Mouse (Mus musculus) heart, postnatal 10 days (tissue): ENCODE measurements around the gene Tas2r135. TPM values are rescaled to one million over a fixed set of nuclear protein-coding genes. Genes with fewer than 3 reads are reported as not detected.

Source experiments
- DNase-seq, 2 experiments: peaks; one replicate each; pipeline ENCODE4 v3.0.0; 2021
- intact Hi-C: fragments of 180-260 bp; cut with DNase I; formaldehyde crosslinking; loops from one replicate; pipeline ENCODE4 v1.15.1; 2025
- total RNA-seq, 2 experiments: library from RNA; stranded (reverse); gene quantifications; 2 replicates each; pipeline ENCODE4 v1.2.3; 2021

Gene Tas2r135
- total RNA-seq: under 1 TPM; 0.25 to 0.31 TPM

- no peak for DNase-seq
- intact Hi-C loops: no loop called here
Measured at GRCm38 (mm10) chr6:42405134-42405533, at the start of gene Tas2r135. Tas2r135 (plus strand) TSS chr6:42405434.

- intact Hi-C loops: no loop called here
- no peak for DNase-seq
Measured at GRCm38 (mm10) chr6:42355794-42356600, 49.2 kb upstream of the Tas2r135 start.

- no peak for DNase-seq
- intact Hi-C loops: no loop called here
Measured at GRCm38 (mm10) chr6:42356913-42357312, 48.3 kb upstream of the Tas2r135 start.

- no peak for DNase-seq
- intact Hi-C loops: no loop called here
Measured at GRCm38 (mm10) chr6:42357901-42358300, 47.3 kb upstream of the Tas2r135 start.

- intact Hi-C loops: no loop called here
- DNase-seq: no peak
Measured at GRCm38 (mm10) chr6:42358901-42359300, 46.3 kb upstream of the Tas2r135 start.

GRCm38 (mm10) chr6:42359364-42360147 is 45.7 kb upstream of the Tas2r135 start:
- no peak for DNase-seq
- intact Hi-C loops: no loop called here

GRCm38 (mm10) chr6:42360231-42360840 is 44.9 kb upstream of the Tas2r135 start:
- intact Hi-C loops: no loop called here
- DNase-seq: no peak

GRCm38 (mm10) chr6:42361041-42361895 is 44.0 kb upstream of the Tas2r135 start:
- intact Hi-C loops: no loop called here
- DNase-seq: no peak

GRCm38 (mm10) chr6:42362074-42362473 is 43.2 kb upstream of the Tas2r135 start:
- intact Hi-C loops: no loop called here
- no peak for DNase-seq

GRCm38 (mm10) chr6:42362497-42362896 is 42.7 kb upstream of the Tas2r135 start:
- intact Hi-C loops: no loop called here

GRCm38 (mm10) chr6:42362974-42363373 is 42.3 kb upstream of the Tas2r135 start:
- intact Hi-C loops: no loop called here
- no peak for DNase-seq

More at GRCm38 (mm10) chr6:42362497-42362896, 42.7 kb upstream of the Tas2r135 start:
- no peak for DNase-seq

GRCm38 (mm10) chr6:42364066-42364465 is 41.2 kb upstream of the Tas2r135 start:
- no peak for DNase-seq
- intact Hi-C loops: no loop called here

GRCm38 (mm10) chr6:42364607-42365006 is 40.6 kb upstream of the Tas2r135 start:
- no peak for DNase-seq
- intact Hi-C loops: no loop called here

- DNase-seq: no peak
- intact Hi-C loops: no loop called here
Measured at GRCm38 (mm10) chr6:42365215-42365614, 40.0 kb upstream of the Tas2r135 start.

- DNase-seq: peak in 1 of 2 experiments; percentile 69
Measured at GRCm38 (mm10) chr6:42369870-42370269, 35.4 kb upstream of the Tas2r135 start.

GRCm38 (mm10) chr6:42370630-42371363 is 34.4 kb upstream of the Tas2r135 start:
- peak in 1 of 2 experiments; percentile 69 for DNase-seq
- intact Hi-C loops: no loop called here

More at GRCm38 (mm10) chr6:42369870-42370269, 35.4 kb upstream of the Tas2r135 start:
- intact Hi-C loops: no loop called here

- DNase-seq: no peak
- intact Hi-C loops: loop anchor here (2.0 kb wide), 1 partner anchor 21 kb away; no protein-coding TSS in a partner anchor
Measured at GRCm38 (mm10) chr6:42372001-42372400, 33.2 kb upstream of the Tas2r135 start.

- no peak for DNase-seq
- intact Hi-C loops: loop anchor here (2.0 kb wide), 1 partner anchor 22 kb away; no protein-coding TSS in a partner anchor
Measured at GRCm38 (mm10) chr6:42372421-42372815, 32.8 kb upstream of the Tas2r135 start.

- DNase-seq: peak in 1 of 2 experiments; percentile 75
- intact Hi-C loops: loop anchor here (2.0 kb wide), 1 partner anchor 22 kb away; no protein-coding TSS in a partner anchor
Measured at GRCm38 (mm10) chr6:42372816-42373547, 32.3 kb upstream of the Tas2r135 start, which contains the start of gene Epha1. Epha1 (minus strand) TSS chr6:42373268.
